Mouse (Mus musculus) cerebellum, postnatal 4 days (tissue): ENCODE results near the gene Cdc34.
"Not testable (repeated sequence)": the region's sequence is repeated elsewhere in the genome, so short reads cannot be mapped to it uniquely, and the experiment has no call there.

Source experiments
- DNase-seq, 2 experiments: peaks; one replicate each; pipeline ENCODE4 v3.0.0; 2022; ENCODE audit warnings: low spot score in 2 of 2, mixed read lengths in 1 of 2

The Cdc34 gene

GRCm38 (mm10) chr10:79695231-79696128, 13.5 kb downstream of the Cdc34 start:
- DNase-seq, result peak in 1 of 2 experiments; percentile 65

GRCm38 (mm10) chr10:79696129-79696651, 14.2 kb downstream of the Cdc34 start:
- DNase-seq, result no peak

- DNase-seq, result no peak
Observed at GRCm38 (mm10) chr10:79697916-79698315, 15.9 kb downstream of the Cdc34 start.

GRCm38 (mm10) chr10:79698459-79698858, 16.5 kb downstream of the Cdc34 start:
- no peak for DNase-seq

GRCm38 (mm10) chr10:79700676-79701075, 18.7 kb downstream of the Cdc34 start:
- DNase-seq, result no peak

GRCm38 (mm10) chr10:79701443-79702129, 19.6 kb downstream of the Cdc34 start:
- DNase-seq, result no peak

- DNase-seq, result not testable (repeated sequence)
Observed at GRCm38 (mm10) chr10:79702970-79703369, 21.0 kb downstream of the Cdc34 start.

GRCm38 (mm10) chr10:79703541-79703940, 21.5 kb downstream of the Cdc34 start:
- DNase-seq, result no peak

- peak; percentile 94 to 99 for DNase-seq
Observed at GRCm38 (mm10) chr10:79704065-79704969, 22.3 kb downstream of the Cdc34 start, which contains the start of gene Bsg. TSS of gene Bsg (plus strand) at chr10:79704491.

GRCm38 (mm10) chr10:79704970-79705360, 23.0 kb downstream of the Cdc34 start:
- no peak for DNase-seq

- DNase-seq, result no peak
Observed at GRCm38 (mm10) chr10:79705951-79706350, 24.0 kb downstream of the Cdc34 start.

GRCm38 (mm10) chr10:79706406-79707094, 24.6 kb downstream of the Cdc34 start:
- no peak for DNase-seq

GRCm38 (mm10) chr10:79707162-79707561, 25.2 kb downstream of the Cdc34 start:
- no peak for DNase-seq

- DNase-seq, result no peak
Observed at GRCm38 (mm10) chr10:79707759-79708158, 25.8 kb downstream of the Cdc34 start.

GRCm38 (mm10) chr10:79708668-79709067, 26.7 kb downstream of the Cdc34 start:
- DNase-seq, result no peak

- DNase-seq, result no peak
Observed at GRCm38 (mm10) chr10:79709307-79709706, 27.3 kb downstream of the Cdc34 start.

GRCm38 (mm10) chr10:79712029-79712428, 30.0 kb downstream of the Cdc34 start:
- DNase-seq, result no peak

GRCm38 (mm10) chr10:79712499-79713126, 30.6 kb downstream of the Cdc34 start:
- DNase-seq, result peak; percentile 72 to 83

- no peak for DNase-seq
Observed at GRCm38 (mm10) chr10:79713163-79713562, 31.2 kb downstream of the Cdc34 start.

- peak in 1 of 2 experiments; percentile 65 for DNase-seq
Observed at GRCm38 (mm10) chr10:79714996-79715395, 33.0 kb downstream of the Cdc34 start.
